Mouse (Mus musculus): ENCODE results near the gene Naxe.

Naxe gene
- long read RNA-seq, experiment 1, transcript Naxe-201 (6 exons, 908 nt): major isoform, 160 of 185 reads
- long read RNA-seq, experiment 1, partial matches to known transcripts: 13 of 185 reads
- long read RNA-seq, experiment 1, other reads (novel, unspliced or antisense): 12 of 185 reads
- long read RNA-seq, experiment 2, transcript Naxe-201 (6 exons, 908 nt): major isoform, 220 of 250 reads
- long read RNA-seq, experiment 2, partial matches to known transcripts: 15 of 250 reads
- long read RNA-seq, experiment 2, other reads (novel, unspliced or antisense): 15 of 250 reads

DNA sequence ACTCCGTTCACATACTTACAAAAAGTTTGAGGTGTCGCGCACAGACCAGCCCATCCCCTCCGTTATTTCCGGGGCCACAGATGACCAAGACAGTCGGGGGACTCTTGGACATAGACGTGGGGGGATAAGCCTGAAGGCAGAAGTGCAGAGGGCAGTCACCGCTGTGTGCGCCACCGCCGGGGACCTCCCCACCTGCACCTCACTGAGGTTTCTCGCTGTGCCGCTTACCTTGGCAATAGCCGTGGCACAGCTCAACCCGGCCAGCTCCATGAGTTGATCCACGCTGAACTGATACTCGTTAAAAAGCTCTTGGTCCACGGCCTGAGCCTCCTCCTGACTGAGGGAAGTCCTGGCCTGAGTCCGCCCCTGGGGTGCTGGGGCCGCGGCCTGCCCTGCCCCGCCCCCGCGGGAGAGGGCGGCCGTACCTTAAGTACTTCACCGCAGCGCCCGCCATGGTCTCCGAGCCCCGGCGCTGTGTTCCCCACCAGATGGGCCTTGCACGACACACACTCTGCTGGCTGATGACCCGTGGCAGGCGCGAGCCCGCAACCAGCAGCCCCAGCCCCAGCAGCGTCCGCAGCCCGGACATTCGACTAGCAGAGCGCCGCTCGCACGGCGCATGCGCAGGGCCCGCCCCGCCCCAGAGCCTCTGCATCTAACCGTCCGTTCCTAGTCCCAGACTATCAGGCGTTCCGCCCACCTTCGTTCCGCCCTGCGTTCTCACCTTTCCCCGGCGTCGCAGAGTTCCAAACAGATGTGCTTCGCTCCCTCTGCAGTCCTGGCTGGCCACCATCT is at the start of gene Naxe:
Gene Naxe, minus strand, starts transcription at position 594 of the 795 bp plus-strand sequence.
- intact Hi-C loops (cut with DNase I): loop anchor here (5.0 kb wide), 1 partner anchor 36 kb away; no protein-coding TSS in a partner anchor

DNA sequence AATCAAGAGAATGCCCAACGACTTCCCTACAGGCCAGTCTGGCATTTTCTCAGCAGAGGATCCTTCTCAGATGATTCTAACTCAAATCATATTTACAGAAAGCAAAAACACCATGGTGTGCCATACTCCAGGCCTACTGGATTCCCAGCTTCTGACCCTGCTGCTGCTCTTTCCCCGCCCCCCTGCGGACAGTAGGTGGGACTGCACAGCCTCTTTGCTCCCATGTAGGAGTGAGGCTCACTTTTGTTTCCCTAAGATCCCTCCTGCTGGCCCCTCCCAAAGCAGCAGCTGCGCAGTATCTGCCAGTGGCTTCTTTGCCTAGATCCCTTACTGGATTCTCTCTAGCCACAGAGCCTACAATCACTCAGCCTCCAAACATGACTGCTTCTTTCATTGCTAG is 47.8 kb upstream of the Naxe start:
- intact Hi-C loops (cut with DNase I): no loop called here

DNA sequence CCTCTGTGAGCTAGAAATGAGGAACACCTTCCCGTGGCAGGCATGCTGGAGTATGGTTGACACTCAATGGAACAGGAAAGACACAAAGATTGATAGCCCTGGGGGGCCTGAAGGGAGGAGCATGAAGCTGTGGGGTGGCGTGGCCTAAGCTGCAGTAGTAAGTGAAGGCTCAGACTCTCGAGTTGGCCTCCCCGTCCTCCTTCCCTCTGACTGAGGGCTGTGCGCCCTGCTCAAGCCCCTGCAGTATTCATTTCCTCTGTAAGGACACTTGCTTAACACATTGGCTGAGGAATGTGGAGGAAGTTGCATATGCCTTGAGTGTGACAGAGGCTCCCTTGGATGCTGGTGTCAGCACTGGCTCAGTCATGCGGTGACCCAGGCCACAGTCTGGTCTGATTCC is 44.3 kb upstream of the Naxe start:
- intact Hi-C loops (cut with DNase I): no loop called here

DNA sequence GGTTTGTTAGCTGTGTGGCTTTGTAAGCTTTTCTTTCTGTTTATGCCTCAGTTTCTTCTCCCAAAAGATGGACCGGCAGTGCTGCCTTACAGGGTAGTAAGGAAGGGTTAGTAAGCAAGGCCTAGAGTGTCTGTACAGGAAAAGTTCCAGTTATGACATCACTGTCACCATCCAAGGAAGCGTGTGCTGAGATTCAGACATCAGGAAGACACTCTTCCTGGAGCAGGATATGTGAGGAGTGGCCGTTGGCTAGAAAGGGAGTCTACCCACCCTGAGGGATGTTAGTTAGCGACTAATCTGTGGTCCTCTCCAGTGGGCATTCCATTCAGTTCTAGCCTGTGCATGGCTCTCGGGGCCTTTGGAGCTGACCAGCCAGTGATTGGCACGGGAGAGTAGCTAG is 43.9 kb upstream of the Naxe start:
- intact Hi-C loops (cut with DNase I): no loop called here

DNA sequence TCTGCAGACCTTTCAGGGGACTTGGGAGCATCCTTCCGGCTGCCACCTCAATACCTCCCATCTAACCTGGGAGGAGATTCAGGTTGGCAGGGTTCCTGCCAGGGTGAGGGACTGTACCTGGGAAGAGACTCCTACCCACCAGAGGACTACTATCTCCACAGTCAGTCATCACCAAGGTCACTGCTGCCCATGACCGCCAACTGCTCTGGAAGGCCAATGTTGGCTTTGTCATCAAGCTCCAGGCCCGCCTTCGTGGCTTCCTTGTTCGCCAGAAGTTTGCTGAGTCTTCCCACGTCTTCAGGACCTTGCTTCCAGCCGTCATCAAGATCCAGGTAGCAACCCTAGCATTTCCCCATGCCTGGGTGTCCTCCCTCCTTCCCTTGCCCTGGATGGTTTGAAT is 43.4 kb upstream of the Naxe start:
- intact Hi-C loops (cut with DNase I): no loop called here

DNA sequence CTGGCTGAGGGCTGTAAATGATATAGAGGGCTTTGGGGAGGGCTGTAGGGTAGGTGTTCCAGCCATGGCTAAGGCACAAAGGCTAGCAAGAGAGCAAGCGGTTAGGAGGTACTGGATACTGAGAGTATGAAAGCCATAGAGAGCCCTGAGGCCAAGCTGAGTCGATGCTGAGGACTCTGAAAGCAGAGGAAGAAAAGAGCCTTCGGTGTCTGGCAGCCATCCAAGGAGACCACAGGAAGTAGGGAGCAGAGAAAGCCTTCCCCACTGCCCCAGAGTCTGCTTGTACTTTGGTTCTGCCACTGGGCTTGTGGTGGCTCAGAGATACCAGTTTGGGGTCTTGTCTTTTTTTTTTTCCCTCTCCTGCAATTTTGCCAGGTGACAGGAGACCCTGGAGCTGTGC is 42.0 kb upstream of the Naxe start:
- intact Hi-C loops (cut with DNase I): no loop called here

DNA sequence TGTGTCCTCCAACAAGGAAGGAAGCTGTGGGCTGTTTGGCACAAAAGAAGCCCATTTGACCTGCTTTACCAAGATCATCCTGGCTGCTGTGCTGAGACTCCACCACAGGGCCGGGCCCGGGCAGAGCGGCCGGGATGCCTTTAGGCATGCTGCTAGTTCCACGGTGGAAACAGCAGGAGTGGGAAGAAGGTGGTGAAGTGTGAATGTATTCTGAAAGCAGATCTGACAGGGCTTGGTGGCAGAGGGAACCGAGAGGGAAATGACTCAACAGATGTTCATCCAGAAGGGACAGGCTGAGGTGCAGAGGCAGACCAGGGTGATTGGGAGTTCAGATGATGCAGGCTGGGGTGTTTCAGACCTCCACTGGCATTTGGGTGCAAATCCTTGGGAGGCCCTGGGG is 39.4 kb upstream of the Naxe start:
- intact Hi-C loops (cut with DNase I): no loop called here

DNA sequence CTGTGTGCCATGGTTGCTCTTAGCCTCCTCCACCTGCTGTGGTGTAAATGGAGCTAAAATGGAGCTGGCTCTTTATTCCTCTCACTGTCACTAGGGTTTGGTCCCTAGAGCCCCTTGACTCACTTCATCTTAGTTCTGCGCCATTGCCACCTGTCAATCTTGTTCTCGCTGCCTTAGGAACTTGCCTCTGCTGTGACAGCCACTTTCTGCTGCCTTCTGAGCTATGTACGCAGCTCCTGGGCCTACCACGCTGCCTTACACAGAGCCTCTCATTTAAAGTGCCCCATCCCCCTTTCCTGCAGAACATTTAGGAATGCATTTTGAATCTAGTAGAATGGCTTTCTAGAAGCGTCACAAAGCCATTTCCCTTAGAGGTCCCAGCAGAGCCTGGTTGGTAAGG is 35.8 kb upstream of the Naxe start:
- intact Hi-C loops (cut with DNase I): no loop called here

DNA sequence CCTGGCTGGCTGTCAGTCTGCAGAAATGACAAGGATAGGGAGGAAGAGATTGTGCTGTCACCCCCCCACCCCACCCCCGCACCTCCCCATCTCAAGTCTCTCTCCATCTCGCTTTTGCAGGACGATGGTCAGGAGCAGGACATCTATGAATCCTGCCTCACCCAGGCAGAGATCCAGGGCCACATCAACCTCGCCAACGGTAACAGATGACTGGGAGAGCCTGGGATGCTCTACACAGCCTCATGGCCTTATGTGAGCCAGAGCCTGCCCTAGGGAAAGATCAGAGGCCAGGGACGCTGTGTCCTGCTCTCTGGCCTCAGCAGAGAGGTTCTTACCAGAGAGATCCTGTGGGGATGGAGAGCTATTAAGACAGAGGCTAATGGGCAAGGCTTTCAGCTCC is 32.3 kb upstream of the Naxe start:
- intact Hi-C loops (cut with DNase I): no loop called here

DNA sequence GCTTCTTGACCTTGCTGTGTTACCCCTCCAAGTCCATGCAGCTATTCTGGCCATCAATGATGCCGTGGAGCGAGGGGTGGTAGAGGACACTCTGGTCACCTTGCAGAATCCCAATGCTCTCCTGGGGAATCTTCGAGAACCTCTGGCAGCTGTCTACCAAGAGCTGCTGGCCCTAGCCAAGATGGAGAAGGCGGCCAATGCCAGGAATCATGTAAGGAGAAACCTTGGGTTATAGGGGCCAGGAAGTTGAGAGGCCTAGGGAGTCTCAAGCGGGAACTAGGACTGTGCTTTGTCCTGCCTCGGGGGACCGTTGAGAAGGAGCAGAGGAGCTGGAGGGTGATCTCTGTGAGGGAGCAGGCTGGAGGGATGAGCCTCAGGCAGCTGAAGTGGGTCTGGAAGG is 31.8 kb upstream of the Naxe start:
- intact Hi-C loops (cut with DNase I): no loop called here

DNA sequence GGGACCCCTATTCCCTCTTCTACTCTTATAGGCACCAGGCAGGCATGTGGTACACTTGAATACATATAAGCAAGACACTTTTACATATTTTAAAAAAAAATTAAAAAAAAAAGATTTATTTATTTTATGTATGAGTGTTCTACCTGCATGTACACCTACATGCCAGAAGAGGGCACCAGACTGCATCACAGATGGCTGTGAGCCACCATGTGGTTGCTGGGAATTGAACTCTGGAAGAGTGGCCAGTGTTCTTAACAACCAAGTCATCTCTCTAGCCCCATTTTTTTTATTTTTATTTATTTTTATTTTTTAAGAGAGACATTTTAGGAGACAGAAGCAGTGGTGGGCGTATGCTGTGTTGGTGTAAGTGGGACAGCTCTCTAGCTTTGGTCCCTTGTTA is 29.4 kb upstream of the Naxe start:
- intact Hi-C loops (cut with DNase I): loop anchor here (1.0 to 5.0 kb wide), 3 partner anchors 45 to 155 kb away; no protein-coding TSS in a partner anchor

DNA sequence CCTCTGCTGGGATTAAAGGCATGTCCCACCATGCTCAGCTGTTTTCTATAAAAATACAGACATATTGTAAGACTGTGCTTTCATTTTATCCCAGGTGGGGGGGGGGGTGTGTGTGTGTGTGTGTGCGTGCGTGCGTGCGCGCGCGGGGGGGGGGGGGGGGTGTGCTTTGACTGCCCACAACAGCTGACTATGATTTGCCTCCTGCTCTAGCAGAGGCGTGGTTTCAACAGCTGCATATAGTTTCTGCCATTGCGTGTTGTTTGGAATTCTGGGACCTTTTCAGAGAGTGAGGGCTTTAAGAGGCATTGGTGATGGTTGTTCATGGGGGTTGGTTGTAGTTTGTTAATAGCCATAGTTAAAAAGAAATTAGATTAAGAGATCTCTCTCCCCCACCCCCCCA is 27.2 kb upstream of the Naxe start:
- intact Hi-C loops (cut with DNase I): loop anchor here (5.0 kb wide), 2 partner anchors 47 to 157 kb away; no protein-coding TSS in a partner anchor

DNA sequence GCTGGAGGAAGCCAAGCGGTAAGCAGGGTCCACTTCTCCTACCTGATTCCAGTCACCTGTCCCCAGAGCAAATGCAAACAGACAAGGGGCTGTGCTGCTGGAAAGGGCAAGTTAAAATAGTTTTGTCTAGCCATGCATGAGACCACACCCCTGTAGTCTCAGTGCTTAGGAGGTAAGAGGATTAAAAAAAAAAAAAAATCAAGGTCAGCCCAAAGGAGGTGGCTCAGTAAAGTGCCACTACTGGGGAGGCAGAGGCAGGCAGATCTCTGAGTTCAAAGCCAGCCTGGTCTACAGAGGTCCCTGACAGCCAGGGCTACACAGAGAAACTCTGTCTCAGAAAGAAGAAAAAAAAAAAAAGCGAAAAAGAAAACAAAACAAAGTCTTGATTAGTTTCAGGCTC is 25.7 kb upstream of the Naxe start:
- intact Hi-C loops (cut with DNase I): no loop called here

DNA sequence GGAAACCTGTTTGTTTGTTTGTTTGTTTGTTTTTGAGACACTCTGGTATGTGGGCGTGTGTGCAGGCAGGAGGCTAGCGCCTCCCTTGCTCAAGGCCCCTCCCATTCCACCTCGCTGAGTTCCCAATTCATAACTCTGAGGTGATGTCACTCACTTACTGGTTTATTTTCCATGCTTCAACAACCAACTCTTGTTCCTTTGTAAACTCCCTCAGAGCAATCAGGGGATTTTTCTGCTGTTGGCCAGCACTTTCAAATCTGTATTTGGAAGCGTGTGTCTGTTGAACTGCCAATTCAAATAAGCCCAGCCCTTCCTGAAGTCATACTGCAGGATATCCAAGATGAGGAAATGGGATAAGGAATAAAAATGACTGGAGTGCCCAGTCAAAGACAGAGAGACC is 24.4 kb upstream of the Naxe start:
- intact Hi-C loops (cut with DNase I): no loop called here

DNA sequence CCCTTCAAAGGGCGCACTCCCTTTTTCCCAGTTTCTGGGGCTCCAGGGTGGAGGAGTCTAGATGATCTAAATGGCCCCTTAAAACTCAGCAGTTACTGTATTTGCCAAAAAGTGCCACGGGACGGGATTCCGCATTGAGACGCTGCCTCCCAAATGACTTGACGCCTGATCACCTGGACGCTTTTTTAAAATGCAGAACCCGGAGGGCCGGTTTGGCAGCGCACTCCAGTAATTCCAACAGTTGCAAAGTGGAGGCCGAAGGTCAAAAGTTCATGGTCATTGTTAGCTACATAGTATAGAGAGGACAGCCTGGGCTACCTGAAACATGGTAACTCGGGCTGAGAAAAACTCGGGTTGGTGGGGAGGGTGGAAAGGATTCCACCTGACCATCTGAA is 23.9 kb upstream of the Naxe start:
- intact Hi-C loops (cut with DNase I): no loop called here

DNA sequence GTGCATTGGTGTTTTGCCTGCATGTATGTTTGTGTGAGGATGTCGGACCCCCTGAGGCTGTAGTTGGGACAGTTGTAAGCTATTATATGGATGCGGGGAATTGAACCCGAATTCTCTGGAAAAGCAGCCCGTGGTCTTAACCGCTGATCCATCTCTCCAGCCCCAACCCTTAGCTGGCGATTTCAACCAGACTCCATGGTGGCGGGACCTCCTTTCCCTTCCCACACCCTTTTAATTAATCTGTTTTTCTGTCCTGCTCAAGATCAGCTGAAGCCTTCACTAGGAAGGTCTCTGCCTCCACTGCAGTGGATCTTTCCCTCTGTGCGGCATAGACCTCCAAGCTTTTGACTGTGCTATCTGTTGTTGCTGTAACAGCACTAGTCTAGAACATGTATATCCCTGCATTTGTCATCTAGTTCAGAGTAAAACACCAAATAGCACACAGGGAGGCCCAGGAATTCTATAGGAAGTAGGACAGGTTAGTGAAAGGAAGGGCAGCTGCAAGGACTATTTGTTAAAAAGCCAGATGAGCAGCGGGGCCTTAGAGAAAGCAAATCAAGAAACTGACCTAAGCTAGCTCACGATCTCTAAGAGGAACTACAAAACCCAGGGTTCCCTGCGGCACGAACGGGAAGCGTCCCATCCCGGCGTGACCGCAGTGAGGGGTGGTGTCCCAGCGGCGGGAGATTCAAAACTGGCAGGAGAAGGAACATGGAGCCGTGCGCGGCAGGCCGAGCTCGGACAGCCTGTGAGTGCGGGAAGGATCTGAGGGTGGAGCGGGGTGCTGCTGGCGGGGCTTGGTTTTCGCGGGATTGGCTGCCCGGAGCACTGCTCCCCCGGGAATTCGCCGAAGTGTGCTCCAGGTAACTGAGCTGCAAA is 23.3 kb upstream of the Naxe start, which contains the start of gene Iqgap3:
Gene Iqgap3, plus strand, starts transcription at position 627 of the 879 bp plus-strand sequence.
- intact Hi-C loops (cut with DNase I): no loop called here

DNA sequence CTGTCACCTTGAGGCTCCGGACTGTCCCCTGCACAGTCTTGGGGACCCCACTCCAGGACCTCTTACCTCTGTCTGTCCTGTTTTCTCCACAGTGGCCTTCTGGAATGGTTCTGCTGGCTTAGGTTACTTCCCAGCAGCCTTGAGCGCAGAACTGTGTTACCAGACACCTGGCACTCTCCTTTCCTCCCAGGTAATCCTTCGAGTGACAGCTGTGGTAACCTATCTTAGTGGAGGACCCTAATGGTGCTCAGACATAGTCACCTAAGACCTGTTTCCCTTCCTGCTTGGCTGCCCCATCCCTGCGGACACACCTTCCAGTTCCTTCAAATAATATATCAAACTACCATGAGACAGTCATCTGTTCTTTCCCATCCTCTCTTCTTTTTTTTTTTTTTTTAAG is 19.9 kb upstream of the Naxe start, which contains the start of gene Ttc24:
Gene Ttc24, minus strand, starts transcription at position 101 of the 400 bp plus-strand sequence.
- intact Hi-C loops (cut with DNase I): loop anchor here (10.0 kb wide), 1 partner anchor 143 kb away; the partner anchor contains the start of genes Isg20l2 and Rrnad1

DNA sequence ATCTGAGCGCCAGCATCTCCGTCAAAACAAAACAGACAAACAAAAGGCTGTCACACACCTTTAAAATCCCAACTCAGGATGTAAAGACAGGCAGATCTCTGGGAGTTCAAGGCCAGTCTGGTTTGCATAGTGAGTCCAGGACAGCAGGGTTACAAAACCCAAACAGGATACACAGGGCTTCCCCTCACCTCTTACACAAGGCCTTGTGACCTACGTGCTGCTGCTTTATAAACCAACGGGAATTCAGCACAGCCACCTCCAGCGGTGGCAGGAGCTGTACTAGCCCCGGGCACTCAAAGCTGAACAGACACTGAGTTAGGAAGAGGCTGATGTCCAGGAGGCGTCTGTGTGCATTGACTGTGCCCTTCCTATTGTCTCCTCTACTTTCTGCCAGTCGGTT is 19.1 kb upstream of the Naxe start:
- intact Hi-C loops (cut with DNase I): loop anchor here (10.0 kb wide), 1 partner anchor 143 kb away; the partner anchor contains the start of genes Isg20l2 and Rrnad1

DNA sequence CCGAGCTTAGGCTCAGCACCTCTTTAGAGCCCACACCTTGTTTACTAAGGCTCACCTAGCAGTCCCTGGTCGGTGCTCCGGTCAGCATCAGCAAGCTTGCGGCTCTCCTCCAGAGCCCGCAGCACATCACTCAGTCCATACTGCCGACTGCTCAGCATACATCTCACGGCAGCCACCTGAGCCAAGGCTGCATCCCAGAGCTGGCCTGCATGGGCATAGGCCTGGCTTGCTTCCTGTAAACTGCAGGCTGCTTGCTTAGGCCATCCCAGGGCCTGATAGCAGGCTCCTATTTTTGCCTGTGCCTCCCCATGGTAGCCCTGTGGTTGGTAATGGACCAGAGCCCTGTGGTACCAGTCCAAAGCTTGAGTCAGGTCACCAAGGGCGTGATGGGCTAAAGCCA is 16.5 kb upstream of the Naxe start:
- intact Hi-C loops (cut with DNase I): loop anchor here (10.0 kb wide), 1 partner anchor 140 kb away; the partner anchor contains the start of genes Isg20l2 and Rrnad1

DNA sequence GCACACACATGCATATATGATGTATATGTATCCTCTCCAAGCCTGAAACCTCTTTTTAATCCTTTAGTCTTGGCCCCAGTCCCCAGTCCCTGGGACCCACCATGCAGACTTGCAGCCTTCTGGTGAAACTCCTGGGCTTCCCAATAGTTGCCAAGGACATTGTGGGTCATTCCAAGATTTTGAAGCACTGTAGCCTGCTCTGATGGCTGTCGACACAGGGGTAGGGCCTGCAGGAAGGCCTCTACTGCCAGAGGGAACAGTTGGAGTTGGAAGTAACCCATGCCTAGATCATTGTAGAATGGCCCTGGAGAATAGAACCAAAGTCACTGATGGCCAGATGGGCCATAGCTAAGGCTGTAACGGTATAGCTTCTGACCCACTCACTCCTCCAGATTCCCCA is 16.1 kb upstream of the Naxe start:
- intact Hi-C loops (cut with DNase I): loop anchor here (10.0 kb wide), 1 partner anchor 140 kb away; the partner anchor contains the start of genes Isg20l2 and Rrnad1

DNA sequence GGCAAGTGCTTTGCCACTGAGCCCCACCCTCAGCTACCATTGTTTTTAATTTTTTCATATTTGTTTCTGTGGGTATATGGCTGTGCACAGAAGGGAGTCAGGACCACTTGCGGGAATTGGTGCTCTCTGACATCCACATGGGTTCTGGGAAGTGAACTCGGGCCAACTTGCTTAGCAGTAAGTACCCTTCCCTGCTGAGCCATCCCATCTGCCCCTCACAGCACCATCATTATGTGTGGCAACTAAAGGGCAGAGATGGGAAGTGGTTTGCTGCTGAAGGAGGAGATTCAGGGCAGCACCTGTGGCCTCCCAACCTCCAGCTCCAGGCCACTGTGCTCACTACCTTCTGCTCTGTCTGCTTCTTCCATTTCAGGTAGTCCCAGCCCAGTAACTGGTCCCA is 15.3 kb upstream of the Naxe start:
- intact Hi-C loops (cut with DNase I): loop anchor here (10.0 kb wide), 1 partner anchor 139 kb away; the partner anchor contains the start of genes Isg20l2 and Rrnad1

All from adrenal gland (tissue).